11 mouse cellular contexts compared by ENCODE assay signal in the genomic region with DNA sequence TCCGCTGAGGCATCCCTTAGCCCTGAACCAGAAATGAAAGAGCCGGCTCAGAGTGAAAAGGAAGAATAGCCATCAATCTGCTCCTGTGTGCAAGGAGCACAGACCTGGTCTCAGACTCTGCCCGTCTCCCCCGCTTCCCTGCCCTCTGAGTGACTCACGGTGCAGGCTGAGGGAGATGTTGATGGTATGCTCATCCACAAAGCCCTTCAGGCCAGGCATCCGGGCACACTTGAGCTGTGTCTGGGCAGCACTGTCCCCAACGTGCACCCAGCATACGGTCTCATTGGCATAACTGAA. TPM values are rescaled to one million over a fixed set of nuclear protein-coding genes. Genes with fewer than 3 reads are reported as not detected.
DNase-seq lines count a peak whose midpoint lies in the region; ATAC-seq and TF ChIP-seq lines count a peak whose summit lies in the region.
"Had no signal": no experiment of that assay in that cellular context is flagged by ENCODE, and none has a peak within 500 bp of the region (broad histone marks: within the 10 kb centered on the region; RNA-seq: fewer than 3 reads in every experiment).

No protein-coding gene starts in this region.

- no peaks in the 10 kb centered on the region for H3K27me3 ChIP-seq in kidney, embryonic 14.5 days (ENCODE audit: control insufficient read depth, insufficient read depth, low read length)
- H3K27me3 ChIP-seq in CH12.LX (replicated peaks): no peaks in the 10 kb centered on the region
- no peaks in the 10 kb centered on the region for H3K27me3 ChIP-seq in embryonic facial prominence, embryonic 15.5 days
- H3K27me3 ChIP-seq in liver, postnatal 0 days (ENCODE audit: insufficient read depth, low read length): no peaks in the 10 kb centered on the region
- H3K27me3 ChIP-seq: hindbrain, embryonic 15.5 days had no signal

- H3K4me3 ChIP-seq in kidney, embryonic 14.5 days (ENCODE audit: low read length): no peak overlapping the region
- H3K4me3 ChIP-seq in CH12.LX (replicated peaks in 1 of 3; ENCODE audit: low read depth in 2 of 3, low read length in 2 of 3, poor library complexity in 1 of 3): peak overlapping the region; percentile 34 to 71 (median 42)
- no peak overlapping the region for H3K4me3 ChIP-seq in embryonic facial prominence, embryonic 15.5 days (replicated peaks)
- H3K4me3 ChIP-seq in liver, postnatal 0 days (ENCODE audit: low read depth, low read length): no peak overlapping the region
- H3K4me3 ChIP-seq: hindbrain, embryonic 15.5 days had no signal

- TF ChIP-seq CTCF in CH12.LX (conservative IDR thresholded peaks at IDR 0.05 in 1 of 2, IDR thresholded peaks at IDR 0.05 in 1 of 2; ENCODE audit: low read depth in 2 of 2, low read length in 2 of 2): no peak
- no peak for TF ChIP-seq CTCF in liver, postnatal 0 days (IDR thresholded peaks at IDR 0.05; ENCODE audit: low read depth)

- in situ Hi-C loops in CH12.LX (cut with MboI; ENCODE audit: low pct_ligation_motif_present, low pct_unique_long_range_greater_than_20kb, low sequenced_read_pairs): no loop called here

- peaks cover 30% of the 10 kb centered on the region; the same call in 1 of the 2 replicates for H3K36me3 ChIP-seq in kidney, embryonic 14.5 days (ENCODE audit: control insufficient read depth, insufficient read depth, low read length)
- peaks cover 0 to 3% of the 10 kb centered on the region in 2 experiments for H3K36me3 ChIP-seq in CH12.LX (replicated peaks in 1 of 2; ENCODE audit: control insufficient read depth in 1 of 2, insufficient read depth in 1 of 2, low read length in 1 of 2)
- H3K36me3 ChIP-seq in embryonic facial prominence, embryonic 15.5 days: peaks cover 84% of the 10 kb centered on the region
- H3K36me3 ChIP-seq in liver, postnatal 0 days (replicated peaks; ENCODE audit: insufficient read depth, low read length): peaks cover 25% of the 10 kb centered on the region

- TF ChIP-seq RAD21 in CH12.LX (IDR thresholded peaks at IDR 0.05; ENCODE audit: low read depth, low read length): no peak

- 45% methylated on average over 8 of the region's 8 CpGs for WGBS in kidney, embryonic 14.5 days
- WGBS in embryonic facial prominence, embryonic 15.5 days: 83% methylated on average over 8 of the region's 8 CpGs
- 68% methylated on average over 8 of the region's 8 CpGs for WGBS in liver, postnatal 0 days (ENCODE audit: insufficient replicate concordance)

- ATAC-seq in kidney, embryonic 14.5 days (ENCODE audit: low FRiP score, low TSS enrichment): peak; percentile 21
- no peak for ATAC-seq in embryonic facial prominence, embryonic 15.5 days (ENCODE audit: insufficient number of reproducible peaks, low FRiP score, low TSS enrichment, low read depth)
- no peak for ATAC-seq in liver, postnatal 0 days
- ATAC-seq: forebrain, embryonic 16.5 days had no signal

- H3K4me1 ChIP-seq in kidney, embryonic 14.5 days (ENCODE audit: control insufficient read depth, insufficient read depth, low read length): peaks cover 54% of the 10 kb centered on the region
- peaks cover 30 to 77% of the 10 kb centered on the region in 2 experiments for H3K4me1 ChIP-seq in CH12.LX (ENCODE audit: control insufficient read depth in 1 of 2, insufficient read depth in 2 of 2)
- peaks cover 59% of the 10 kb centered on the region for H3K4me1 ChIP-seq in embryonic facial prominence, embryonic 15.5 days
- peaks cover 33% of the 10 kb centered on the region for H3K4me1 ChIP-seq in liver, postnatal 0 days (ENCODE audit: insufficient read depth)
- H3K4me1 ChIP-seq: hindbrain, embryonic 15.5 days had no signal

- no peak overlapping the region for H3K4me2 ChIP-seq in kidney, embryonic 14.5 days (replicated peaks; ENCODE audit: low read depth, low read length)
- peak overlapping the region; percentile 53 for H3K4me2 ChIP-seq in CH12.LX (ENCODE audit: insufficient read depth, low read depth, poor library complexity, severe bottlenecking)
- no peak overlapping the region for H3K4me2 ChIP-seq in embryonic facial prominence, embryonic 15.5 days (replicated peaks)
- no peak overlapping the region for H3K4me2 ChIP-seq in liver, postnatal 0 days (ENCODE audit: low read depth, low read length)
- H3K4me2 ChIP-seq: hindbrain, embryonic 15.5 days had no signal

- no peak for TF ChIP-seq EP300 in CH12.LX (IDR thresholded peaks at IDR 0.05; ENCODE audit: low read length)
- no peak for TF ChIP-seq EP300 in liver, postnatal 0 days (IDR thresholded peaks at IDR 0.05; ENCODE audit: low read depth)

- H3K79me2 ChIP-seq in CH12.LX (replicated peaks; ENCODE audit: control insufficient read depth, extremely low read depth, insufficient read depth, poor library complexity, severe bottlenecking): no peaks in the 10 kb centered on the region

- no peak overlapping the region for H3K9ac ChIP-seq in kidney, embryonic 14.5 days (ENCODE audit: low read depth, low read length)
- H3K9ac ChIP-seq in CH12.LX (ENCODE audit: insufficient read depth, low read depth): peak overlapping the region; percentile 55
- H3K9ac ChIP-seq in embryonic facial prominence, embryonic 15.5 days: no peak overlapping the region
- H3K9ac ChIP-seq in liver, postnatal 0 days (replicated peaks): no peak overlapping the region
- H3K9ac ChIP-seq: hindbrain, embryonic 15.5 days had no signal

- DNase-seq in kidney, adult 9 months: no peak
- DNase-seq in CH12.LX (ENCODE audit: extremely low read depth) (no peak), adipocyte (ENCODE audit: low spot score) (no peak)
- DNase-seq in liver, postnatal 0 days: no peak
- no peak for DNase-seq in thymus, postnatal 4 days
- no peak for DNase-seq in gastrocnemius, adult 18-20 months (ENCODE audit: low spot score)
- DNase-seq: thymus, postnatal 14 days had no signal

- peak; percentile 60; the same call in 1 of the 2 replicates for TF ChIP-seq POLR2A in CH12.LX (IDR thresholded peaks at IDR 0.05; ENCODE audit: low read depth, low read length)

- H3K9me3 ChIP-seq in kidney, embryonic 14.5 days (ENCODE audit: control insufficient read depth, low read length): no peaks in the 10 kb centered on the region
- no peaks in the 10 kb centered on the region for H3K9me3 ChIP-seq in CH12.LX (replicated peaks; ENCODE audit: low read length)
- H3K9me3 ChIP-seq in embryonic facial prominence, embryonic 15.5 days (replicated peaks): no peaks in the 10 kb centered on the region
- no peaks in the 10 kb centered on the region for H3K9me3 ChIP-seq in liver, postnatal 0 days (ENCODE audit: low read length)
- H3K9me3 ChIP-seq: hindbrain, embryonic 15.5 days had no signal

- peak overlapping the region; percentile 20 for H3K27ac ChIP-seq in kidney, embryonic 14.5 days (ENCODE audit: low read depth, low read length)
- peak overlapping the region; percentile 100 for H3K27ac ChIP-seq in CH12.LX (ENCODE audit: insufficient read depth, low read depth)
- H3K27ac ChIP-seq in embryonic facial prominence, embryonic 15.5 days (replicated peaks): 0 out of 2 replicates have a peak overlapping the region, but pooled peaks have one; percentile 3
- H3K27ac ChIP-seq in liver, postnatal 0 days (ENCODE audit: low read depth): peak overlapping the region; percentile 80
- H3K27ac ChIP-seq: hindbrain, embryonic 15.5 days had no signal

- dilution Hi-C loops in CH12.LX (cut with MboI; ENCODE audit: extremely low pct_ligation_motif_present, extremely low pct_unique_long_range_greater_than_20kb, low sequenced_read_pairs): no loop called here

TF ChIP-seq in CH12.LX, 34 proteins besides CTCF, POLR2A, EP300 and RAD21 (continues in another document):
- TF ChIP-seq CHD2 (IDR thresholded peaks at IDR 0.05; ENCODE audit: low read length): no peak
- TF ChIP-seq NELFE (IDR thresholded peaks at IDR 0.05; ENCODE audit: low read depth, low read length): peak; percentile 41; the same call in 1 of the 2 replicates
- TF ChIP-seq TCF12 (IDR thresholded peaks at IDR 0.05; ENCODE audit: low read depth, low read length): no peak
- TF ChIP-seq NRF1 (IDR thresholded peaks at IDR 0.05; ENCODE audit: low read depth, low read length): no peak
- TF ChIP-seq ZKSCAN1 (IDR thresholded peaks at IDR 0.05; ENCODE audit: borderline replicate concordance, low read depth, low read length): no peak
- TF ChIP-seq RCOR1 (conservative IDR thresholded peaks at IDR 0.05; ENCODE audit: low read depth, low read length): 0 out of 2 replicates have a peak, but pooled peaks have one; percentile 10
- TF ChIP-seq MAX (IDR thresholded peaks at IDR 0.05; ENCODE audit: low read length): no peak
- no peak for TF ChIP-seq POLR2AphosphoS2 (IDR thresholded peaks at IDR 0.05; ENCODE audit: low read depth, low read length)
- no peak for TF ChIP-seq ETS1 (conservative IDR thresholded peaks at IDR 0.05; ENCODE audit: low read depth, low read length)
- TF ChIP-seq BHLHE40 (IDR thresholded peaks at IDR 0.05; ENCODE audit: low read depth, low read length): no peak
- TF ChIP-seq MEF2A (IDR thresholded peaks at IDR 0.05; ENCODE audit: borderline replicate concordance, low read depth, low read length): no peak
- TF ChIP-seq JUND (conservative IDR thresholded peaks at IDR 0.05; ENCODE audit: low read depth, low read length): no peak
- TF ChIP-seq SIN3A (IDR thresholded peaks at IDR 0.05; ENCODE audit: low read length): peak; percentile 2; the same call in 1 of the 2 replicates
- 0 out of 2 replicates have a peak, but pooled peaks have one; percentile 13 for TF ChIP-seq ZMIZ1 (IDR thresholded peaks at IDR 0.05; ENCODE audit: low read depth, low read length)
- no peak for TF ChIP-seq KAT2A (IDR thresholded peaks at IDR 0.05; ENCODE audit: insufficient replicate concordance, low read length)
- no peak for TF ChIP-seq SMC3 (IDR thresholded peaks at IDR 0.05; ENCODE audit: low read depth, low read length)

RNA-seq across cellular contexts. Expression of a gene that starts 15.7 kb away (rescaled TPM):
- polyA plus RNA-seq in kidney, embryonic 14.5 days (2014; fragmentation: Nextera tagmentation; extraction: Ambion mirVana): 44.2 and 54.9 TPM in 2 replicates
- total RNA-seq in CH12.LX (2012; rRNA removed) (16.5 and 51.2 TPM in 2 replicates), CH12.LX (2014; rRNA removed) (3.1 and 3.3 TPM in 2 replicates)
- polyA plus RNA-seq in CH12.LX (2012; ENCODE audit: insufficient read length, low read depth): 11.0 and 11.8 TPM in 2 replicates
- 161 and 163 TPM in 2 replicates for polyA plus RNA-seq in embryonic facial prominence, embryonic 15.5 days (2015; fragmentation: Nextera tagmentation; extraction: Ambion mirVana)
- 44.7 and 49.2 TPM in 2 replicates for polyA plus RNA-seq in liver, postnatal 0 days (2015; fragmentation: Nextera tagmentation; extraction: Ambion mirVana)
- 10 to 100 TPM; 40.8 to 43.4 TPM for total RNA-seq in gastrocnemius, adult 18-20 months (2021)

RNA-seq across cellular contexts. Expression of a gene that starts 37.6 kb away (rescaled TPM):
- polyA plus RNA-seq in kidney, embryonic 14.5 days (2014; fragmentation: Nextera tagmentation; extraction: Ambion mirVana): 14.0 and 18.9 TPM in 2 replicates
- total RNA-seq in CH12.LX (2012; rRNA removed) (58.7 and 76.6 TPM in 2 replicates), CH12.LX (2014; rRNA removed) (64.0 and 71.5 TPM in 2 replicates)
- polyA plus RNA-seq in CH12.LX (2012; ENCODE audit: insufficient read length, low read depth): 62.9 and 72.1 TPM in 2 replicates
- 35.3 and 36.2 TPM in 2 replicates for polyA plus RNA-seq in embryonic facial prominence, embryonic 15.5 days (2015; fragmentation: Nextera tagmentation; extraction: Ambion mirVana)
- 11.3 and 13.0 TPM in 2 replicates for polyA plus RNA-seq in liver, postnatal 0 days (2015; fragmentation: Nextera tagmentation; extraction: Ambion mirVana)
- 10 to 100 TPM; 16.0 to 17.9 TPM for total RNA-seq in gastrocnemius, adult 18-20 months (2021)

Comparison
In these comparisons a context has a peak if more than half of its experiments do, and no peak if none do; other contexts are left out.
1. H3K27ac ChIP-seq: peak in every context shown above with its lines; median percentile 100 in CH12.LX; 80 in liver, postnatal 0 days; 20 in kidney, embryonic 14.5 days; 3 in embryonic facial prominence, embryonic 15.5 days.
2. H3K4me3 ChIP-seq: peak in CH12.LX (3 of 3); none in kidney, embryonic 14.5 days (single experiment), embryonic facial prominence, embryonic 15.5 days (single experiment) and liver, postnatal 0 days (single experiment).